Mouse (Mus musculus) cerebellum, adult 9-11 months (tissue): ENCODE measurements at regions not wholly inside any gene's neighbourhood (a gene's known extent, or its start where the extent isn't known, plus 50 kb on each side); places are given as distances from the start of the nearest gene placed in this dataset.

Experiments used
- DNase-seq: peaks from one replicate; pipeline ENCODE4 v3.0.0; 2022

- no peak for DNase-seq
Measured at GRCm38 (mm10) chr13:28793166-28793935, 160.2 kb downstream of the Sox4 start.

DNA sequence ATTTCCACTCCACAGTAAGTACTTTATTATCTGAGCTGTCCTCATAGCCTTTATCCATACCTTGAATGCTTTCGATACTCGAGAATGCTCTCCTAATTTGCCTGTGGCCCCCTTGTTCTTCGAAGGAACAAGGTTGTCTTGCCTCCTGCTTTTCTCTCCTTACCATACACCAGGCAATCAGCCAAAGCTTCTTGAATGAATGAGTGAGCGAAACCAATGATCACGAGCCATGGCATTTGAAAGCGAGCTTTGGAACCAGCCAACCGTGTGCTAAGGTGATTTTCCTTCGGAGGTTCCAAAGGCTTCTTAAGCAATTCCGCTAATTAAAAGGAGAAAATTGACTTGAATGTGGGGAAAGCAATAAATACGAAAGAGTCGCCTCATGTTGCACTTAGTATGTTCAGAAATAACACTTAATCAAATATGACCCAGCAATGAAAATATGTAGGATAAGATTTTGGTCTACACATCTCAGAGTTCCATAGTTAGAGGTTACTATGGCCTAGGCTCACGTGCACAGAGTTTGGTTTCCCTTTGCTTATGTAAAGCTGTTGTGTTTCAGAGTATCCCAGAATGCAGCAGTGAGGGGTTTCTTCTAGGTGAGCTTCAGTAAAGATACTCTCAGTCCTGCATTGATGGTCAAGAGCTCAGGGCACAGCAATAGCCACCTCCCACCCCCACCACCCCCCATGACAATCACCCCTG lies 160.9 kb downstream of the Sox4 start:
- DNase-seq, result no peak

DNA sequence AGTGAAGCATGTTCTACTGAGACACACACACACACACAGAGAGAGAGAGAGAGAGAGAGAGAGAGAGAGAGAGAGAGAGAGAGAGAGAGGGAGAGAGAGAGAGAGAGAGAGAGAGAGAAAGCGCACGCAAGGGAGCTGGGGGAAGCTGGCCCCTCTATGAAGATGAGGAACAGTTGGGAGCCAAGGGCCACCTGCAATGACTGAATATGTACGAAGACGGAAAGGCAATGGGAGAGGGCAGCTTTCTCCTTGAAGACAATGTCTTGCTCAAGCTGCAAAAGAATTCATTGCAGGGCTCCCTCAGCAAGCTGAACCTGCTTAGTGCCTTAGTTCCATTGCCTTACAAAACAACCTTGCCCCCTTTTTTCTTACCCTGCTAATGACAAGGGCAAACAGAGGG lies 163.1 kb downstream of the Sox4 start:
- DNase-seq, result no peak

DNA sequence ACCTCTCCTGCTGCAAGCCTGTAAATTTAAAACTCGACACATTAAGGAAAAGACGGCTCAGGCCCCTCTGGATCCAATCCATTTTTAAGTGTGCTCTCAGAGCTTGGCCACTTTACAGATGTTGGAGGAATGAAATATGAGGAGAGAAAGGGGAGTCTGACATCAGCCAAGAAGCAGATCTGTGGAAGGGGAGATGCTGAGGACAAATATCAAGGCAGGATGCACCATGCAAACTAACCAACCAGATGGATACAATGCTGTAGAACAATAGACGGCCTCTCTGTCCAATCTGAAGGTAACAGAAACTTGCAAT lies 166.2 kb downstream of the Sox4 start:
- no peak for DNase-seq

DNA sequence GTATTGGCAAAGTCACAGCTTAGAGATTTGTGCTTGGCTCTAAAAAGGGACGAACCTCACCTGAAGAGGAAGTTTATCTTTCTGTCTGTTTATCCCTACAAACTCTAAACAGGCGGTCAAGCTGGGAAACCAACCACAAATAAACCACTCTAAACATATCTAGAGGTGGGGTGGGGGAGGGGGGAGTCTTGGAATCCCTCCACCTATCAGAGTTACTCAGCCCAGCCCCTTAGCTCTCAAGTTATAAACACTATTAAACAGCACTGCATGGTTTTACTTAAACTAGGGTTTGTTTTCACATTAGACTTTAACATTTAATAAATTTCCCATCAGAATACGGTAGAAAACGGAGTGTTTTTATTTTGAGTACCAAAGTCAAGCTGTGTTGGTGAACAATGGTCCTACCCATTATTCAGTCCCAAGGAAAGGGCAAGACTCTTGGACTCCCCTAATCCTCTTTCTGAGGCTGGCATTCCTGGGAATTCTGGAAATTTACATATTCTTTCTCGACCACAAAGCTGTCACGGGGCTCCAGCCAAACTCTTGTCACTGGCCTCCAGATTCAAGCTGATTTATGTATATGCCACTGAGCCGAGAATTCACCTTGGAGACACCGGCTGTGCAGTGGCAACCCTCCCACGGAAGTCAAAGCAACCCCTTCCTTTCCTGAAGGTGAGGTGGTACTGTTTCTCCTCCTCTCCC lies 166.7 kb downstream of the Sox4 start:
- DNase-seq, result no peak

GRCm38 (mm10) chr13:28782497-28783246 lies 170.8 kb downstream of the Sox4 start:
- DNase-seq, result no peak

DNA sequence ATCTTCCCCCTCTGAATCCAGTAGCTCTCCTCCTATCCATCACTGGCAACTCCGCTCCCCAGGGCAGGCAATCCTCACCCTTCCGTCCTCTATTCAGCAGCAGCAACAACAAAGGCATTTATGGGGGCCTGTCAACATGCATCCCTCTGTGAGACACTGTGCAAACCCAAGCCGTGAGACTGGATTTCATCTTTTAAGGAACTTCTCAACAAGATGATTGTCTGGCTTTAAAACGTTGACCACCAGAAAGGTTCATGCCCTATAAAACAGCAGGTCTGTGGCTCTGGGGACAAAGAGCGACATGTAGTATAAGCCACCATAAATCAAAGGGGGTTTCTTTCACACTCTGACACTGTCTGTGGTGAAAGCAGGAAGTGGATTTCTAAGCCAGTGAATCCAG lies 171.4 kb downstream of the Sox4 start:
- no peak for DNase-seq

GRCm38 (mm10) chr13:28781660-28782059 lies 171.9 kb downstream of the Sox4 start:
- DNase-seq, result no peak

GRCm38 (mm10) chr13:28780462-28780861 lies 173.1 kb downstream of the Sox4 start:
- DNase-seq, result no peak

DNA sequence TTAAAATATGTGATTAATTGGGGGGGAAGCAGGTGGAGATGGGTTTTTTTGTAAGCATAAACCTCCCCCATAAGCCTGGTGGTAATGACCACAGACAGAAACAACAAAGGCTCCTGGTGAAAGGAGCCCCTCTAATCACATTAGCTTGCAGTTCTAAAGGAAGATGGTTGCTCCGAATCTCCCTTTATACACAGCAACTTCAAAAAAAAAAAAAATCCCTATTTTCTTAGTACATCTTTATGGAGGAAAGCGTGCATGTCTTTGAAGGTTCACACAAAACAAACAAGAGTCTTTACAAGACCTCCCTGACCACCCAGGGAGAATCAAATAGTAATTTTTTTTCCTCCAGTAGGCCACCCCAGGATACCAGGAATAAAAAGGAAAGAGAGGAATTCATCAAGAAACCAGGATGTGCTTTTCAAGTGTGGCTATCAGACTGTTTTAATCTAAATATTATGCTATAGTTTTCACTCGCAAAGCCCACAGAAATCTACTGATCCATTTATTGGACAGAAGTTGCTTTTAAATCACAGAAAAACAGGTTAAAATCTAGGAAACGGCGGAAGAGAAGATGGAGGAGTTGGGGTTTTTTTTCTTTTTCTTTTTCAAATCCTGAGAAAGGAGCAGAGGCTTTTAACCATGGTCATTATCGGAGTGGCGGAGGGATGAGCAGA lies 178.2 kb downstream of the Sox4 start:
- DNase-seq, result no peak

DNA sequence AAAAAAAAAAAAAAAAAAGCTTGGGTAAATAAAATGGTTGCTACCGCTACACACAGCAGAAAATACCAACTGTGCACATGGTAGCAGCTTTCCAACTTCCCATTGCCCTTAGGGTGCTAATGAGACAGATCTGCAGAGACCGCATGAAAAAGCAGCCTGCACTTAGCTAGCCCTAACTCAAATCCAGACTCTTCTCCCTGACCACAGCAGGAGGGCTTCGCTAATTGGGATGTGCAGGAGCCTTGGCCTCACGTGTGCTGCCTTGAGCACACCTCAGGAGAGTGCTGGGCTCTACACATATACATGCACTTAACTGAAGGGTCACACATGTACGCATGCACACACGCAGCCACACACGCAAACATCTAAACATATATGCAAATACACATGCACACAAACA lies 178.9 kb downstream of the Sox4 start:
- DNase-seq, result no peak

DNA sequence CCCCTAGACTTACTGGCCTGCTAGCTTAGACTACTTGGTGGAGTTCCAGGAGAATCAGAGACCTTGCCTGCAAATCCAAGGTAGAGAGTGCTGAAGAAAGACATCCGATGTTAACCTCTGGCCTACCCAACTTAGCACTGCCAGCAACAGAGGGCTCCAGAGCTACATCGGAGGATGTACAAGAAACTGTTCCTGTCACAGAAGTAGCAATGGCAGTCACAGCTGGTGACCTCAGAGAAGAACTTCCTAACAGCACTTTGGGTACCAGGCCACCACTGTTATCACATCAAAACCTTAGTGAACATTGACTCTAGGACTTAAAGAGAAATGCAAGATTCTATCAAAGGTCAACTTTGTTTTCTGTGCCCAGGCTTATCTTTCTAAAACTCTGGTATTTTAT lies 180.0 kb downstream of the Sox4 start:
- DNase-seq, result no peak

DNA sequence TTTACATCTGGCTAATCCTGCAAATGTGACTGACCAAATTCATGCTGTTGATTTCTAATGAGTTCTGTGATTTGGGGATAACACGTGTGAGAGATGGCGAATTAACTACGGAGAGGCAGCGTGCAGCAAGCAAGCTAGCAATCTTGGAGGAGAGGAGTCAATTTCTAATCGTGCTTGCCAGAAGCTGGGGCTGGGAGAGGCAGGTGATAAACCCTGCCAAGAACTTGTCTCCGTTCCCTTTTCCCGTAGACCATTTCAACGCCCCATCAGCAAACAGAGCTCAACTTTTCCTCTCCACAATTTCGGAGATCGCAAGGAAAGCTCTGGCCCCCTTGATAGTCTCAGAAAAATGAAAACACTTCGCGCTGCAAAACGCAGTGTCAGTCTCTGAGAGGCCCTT lies 183.0 kb downstream of the Sox4 start:
- DNase-seq, result no peak

- no peak for DNase-seq
Measured at GRCm38 (mm10) chr13:28770018-28770417, 183.5 kb downstream of the Sox4 start.

- no peak for DNase-seq
Measured at GRCm38 (mm10) chr13:28768717-28769426, 184.6 kb downstream of the Sox4 start.

DNA sequence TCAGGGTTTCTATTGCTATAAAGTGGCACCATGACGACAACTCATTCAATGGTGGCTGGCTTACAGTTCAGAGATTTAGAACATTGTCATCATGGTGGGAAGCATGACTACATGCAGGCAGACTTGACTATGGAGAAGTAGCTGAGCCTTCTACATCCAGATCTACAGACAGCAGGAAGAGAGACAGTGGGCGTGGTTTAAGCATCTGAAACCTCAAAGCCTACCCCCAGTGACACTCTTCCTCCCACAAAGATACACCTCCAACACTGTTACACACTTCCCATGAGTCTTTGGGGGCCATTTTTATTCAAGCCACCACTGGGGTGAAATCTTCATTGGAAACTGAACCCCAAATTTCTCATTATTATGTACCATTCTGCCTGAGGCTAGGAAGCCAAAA lies 191.0 kb downstream of the Sox4 start:
- DNase-seq, result no peak

- no peak for DNase-seq
Measured at GRCm38 (mm10) chr13:28759026-28759425, 194.5 kb downstream of the Sox4 start.

- peak; percentile 5 for DNase-seq
Measured at GRCm38 (mm10) chr13:28757846-28758522, 195.5 kb downstream of the Sox4 start.

- DNase-seq, result no peak
Measured at GRCm38 (mm10) chr13:28756915-28757765, 196.4 kb downstream of the Sox4 start.

- DNase-seq, result no peak
Measured at GRCm38 (mm10) chr13:28754207-28754606, 199.3 kb downstream of the Sox4 start.
